In the genomic region with DNA sequence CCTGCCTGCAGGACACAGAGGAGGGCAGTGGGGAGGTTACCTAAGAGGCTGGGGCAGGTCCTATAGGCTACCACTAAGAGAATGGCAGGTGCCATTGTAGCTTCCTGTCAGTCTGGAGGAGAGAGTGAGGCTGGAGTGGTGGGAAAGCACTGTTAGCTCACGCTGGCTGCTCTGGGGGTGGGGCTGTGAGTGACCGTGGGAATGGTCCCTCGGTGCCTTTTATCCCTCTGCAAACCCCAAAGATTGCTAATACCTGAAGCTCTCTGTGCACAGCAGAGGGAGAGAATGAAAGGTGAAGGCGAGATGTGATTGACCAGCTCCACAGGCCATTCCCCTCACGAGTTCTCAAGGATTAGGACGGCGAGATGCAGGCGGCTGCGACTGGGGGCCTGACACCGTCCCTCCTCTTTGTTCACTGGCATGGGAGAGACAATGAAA, we compare ENCODE assay signal across 11 mouse cellular contexts.
DNase-seq lines count a peak whose midpoint lies in the region; ATAC-seq and TF ChIP-seq lines count a peak whose summit lies in the region.
"Had no signal": no experiment of that assay in that cellular context is flagged by ENCODE, and none has a peak within 500 bp of the region (broad histone marks: within the 10 kb centered on the region; RNA-seq: fewer than 3 reads in every experiment).

No protein-coding gene starts in this region.

- no peaks in the 10 kb centered on the region for H3K9me3 ChIP-seq in heart, embryonic 14.5 days (ENCODE audit: control insufficient read depth, low read length)
- H3K9me3 ChIP-seq in ES-Bruce4 (replicated peaks; ENCODE audit: control insufficient read depth, insufficient read depth, low read length, poor library complexity, severe bottlenecking): no peaks in the 10 kb centered on the region
- no peaks in the 10 kb centered on the region for H3K9me3 ChIP-seq in embryonic facial prominence, embryonic 13.5 days
- no peaks in the 10 kb centered on the region for H3K9me3 ChIP-seq in limb, embryonic 12.5 days
- H3K9me3 ChIP-seq: embryonic facial prominence, embryonic 15.5 days had no signal

- TF ChIP-seq CTCF in ES-Bruce4 (IDR thresholded peaks at IDR 0.05; ENCODE audit: low read depth, low read length): no peak

- intact Hi-C loops in heart, postnatal 10 days (cut with DNase I): no loop called here

- peaks cover 8 to 11% of the 10 kb centered on the region in 2 experiments; a peak in 3 of 4 replicates for H3K4me1 ChIP-seq in heart, embryonic 14.5 days (ENCODE audit: control insufficient read depth in 2 of 2, insufficient read depth in 2 of 2, low read length in 2 of 2)
- H3K4me1 ChIP-seq in ES-Bruce4 (ENCODE audit: control insufficient read depth, insufficient read depth, low read length): peaks cover 12% of the 10 kb centered on the region
- H3K4me1 ChIP-seq in embryonic facial prominence, embryonic 13.5 days: peaks cover 52% of the 10 kb centered on the region
- peaks cover 49% of the 10 kb centered on the region for H3K4me1 ChIP-seq in limb, embryonic 12.5 days (replicated peaks)

- peak overlapping the region; percentile 50 for H3K4me2 ChIP-seq in heart, embryonic 14.5 days (ENCODE audit: low read length)
- H3K4me2 ChIP-seq in embryonic facial prominence, embryonic 13.5 days: no peak overlapping the region
- no peak overlapping the region for H3K4me2 ChIP-seq in limb, embryonic 12.5 days
- H3K4me2 ChIP-seq: embryonic facial prominence, embryonic 15.5 days had no signal

- TF ChIP-seq POLR2A in ES-Bruce4 (IDR thresholded peaks at IDR 0.05; ENCODE audit: insufficient read depth, low read length): no peak

- H3K27me3 ChIP-seq in heart, embryonic 14.5 days (ENCODE audit: control insufficient read depth, insufficient read depth, low read length): no peaks in the 10 kb centered on the region
- no peaks in the 10 kb centered on the region for H3K27me3 ChIP-seq in ES-Bruce4 (ENCODE audit: control insufficient read depth, insufficient read depth, low read length, poor library complexity, severe bottlenecking)
- H3K27me3 ChIP-seq in embryonic facial prominence, embryonic 13.5 days: no peaks in the 10 kb centered on the region
- H3K27me3 ChIP-seq in limb, embryonic 12.5 days: no peaks in the 10 kb centered on the region
- H3K27me3 ChIP-seq: CH12.LX; embryonic facial prominence, embryonic 15.5 days had no signal

- H3K36me3 ChIP-seq in heart, embryonic 14.5 days (ENCODE audit: control insufficient read depth, insufficient read depth, low read length): no peaks in the 10 kb centered on the region
- no peaks in the 10 kb centered on the region for H3K36me3 ChIP-seq in ES-Bruce4 (ENCODE audit: control insufficient read depth, insufficient read depth, low read length, poor library complexity, severe bottlenecking)
- H3K36me3 ChIP-seq in embryonic facial prominence, embryonic 13.5 days: no peaks in the 10 kb centered on the region
- no peaks in the 10 kb centered on the region for H3K36me3 ChIP-seq in limb, embryonic 12.5 days
- H3K36me3 ChIP-seq: embryonic facial prominence, embryonic 15.5 days had no signal

- peak overlapping the region; percentile 59 for H3K9ac ChIP-seq in heart, embryonic 14.5 days (ENCODE audit: low read length)
- no peak overlapping the region for H3K9ac ChIP-seq in ES-Bruce4 (ENCODE audit: low read depth, poor library complexity, severe bottlenecking)
- no peak overlapping the region for H3K9ac ChIP-seq in embryonic facial prominence, embryonic 13.5 days
- H3K9ac ChIP-seq in limb, embryonic 12.5 days (replicated peaks): no peak overlapping the region
- H3K9ac ChIP-seq: embryonic facial prominence, embryonic 15.5 days had no signal

- peak overlapping the region in 1 of 2 experiments; percentile 2; a peak in 1 of 4 replicates for H3K4me3 ChIP-seq in heart, embryonic 14.5 days (ENCODE audit: control insufficient read depth in 1 of 2, insufficient read depth in 1 of 2, low read depth in 1 of 2, low read length in 2 of 2)
- H3K4me3 ChIP-seq in ES-Bruce4 (ENCODE audit: low read depth, low read length): 0 out of 2 replicates have a peak overlapping the region, but pooled peaks have one; percentile 5
- H3K4me3 ChIP-seq in embryonic facial prominence, embryonic 13.5 days: no peak overlapping the region
- no peak overlapping the region for H3K4me3 ChIP-seq in limb, embryonic 12.5 days (replicated peaks)
- H3K4me3 ChIP-seq: embryonic facial prominence, embryonic 15.5 days had no signal

- 21% methylated on average over 10 of the region's 10 CpGs for WGBS in heart, embryonic 14.5 days
- 34% methylated on average over 10 of the region's 10 CpGs for WGBS in embryonic facial prominence, embryonic 13.5 days
- WGBS in limb, embryonic 12.5 days: 28% methylated on average over 10 of the region's 10 CpGs

- no peak overlapping the region for H3K27ac ChIP-seq in heart, embryonic 14.5 days (replicated peaks in 1 of 2; ENCODE audit: control insufficient read depth in 1 of 2, insufficient read depth in 1 of 2, low read depth in 2 of 2, low read length in 2 of 2)
- no peak overlapping the region for H3K27ac ChIP-seq in ES-Bruce4 (ENCODE audit: insufficient read depth, low read length)
- peak overlapping the region; percentile 39; the same call in 1 of the 2 replicates for H3K27ac ChIP-seq in embryonic facial prominence, embryonic 13.5 days
- 0 out of 2 replicates have a peak overlapping the region, but pooled peaks have one; percentile 41 for H3K27ac ChIP-seq in limb, embryonic 12.5 days
- H3K27ac ChIP-seq: embryonic facial prominence, embryonic 15.5 days had no signal

- DNase-seq in heart, postnatal 10 days: no peak
- no peak for DNase-seq in thymus, postnatal 4 days
- no peak for DNase-seq in frontal cortex, postnatal 10 days (ENCODE audit: low spot score in 2 of 2)
- DNase-seq in adrenal gland, adult (ENCODE audit: inconsistent age in 2 of 2, low spot score in 1 of 2): no peak
- DNase-seq: adrenal gland, postnatal 36 days had no signal

- no peak; the same call in 1 of the 2 replicates for ATAC-seq in heart, embryonic 14.5 days (ENCODE audit: insufficient number of reproducible peaks, insufficient read depth, low FRiP score, low read depth)
- no peak for ATAC-seq in embryonic facial prominence, embryonic 13.5 days (ENCODE audit: insufficient number of reproducible peaks, insufficient read depth, low FRiP score, low TSS enrichment, low read depth)
- no peak for ATAC-seq in limb, embryonic 12.5 days (ENCODE audit: insufficient number of reproducible peaks, insufficient read depth, low FRiP score, low TSS enrichment, low read depth)

- TF ChIP-seq EP300 in ES-Bruce4 (IDR thresholded peaks at IDR 0.05; ENCODE audit: insufficient read depth, low read depth, low read length): peak; percentile 53; the same call in 1 of the 2 replicates

Comparison
In these comparisons a context has a peak if more than half of its experiments do, and no peak if none do; other contexts are left out.
1. H3K27ac ChIP-seq: peak in embryonic facial prominence, embryonic 13.5 days (single experiment) and limb, embryonic 12.5 days (single experiment); none in heart, embryonic 14.5 days (0 of 2) and ES-Bruce4 (single experiment).